Mouse (Mus musculus) cerebellum, adult 18-20 months (tissue): ENCODE data around the gene Zfp296.
"Not testable (repeated sequence)": the region's sequence is repeated elsewhere in the genome, so short reads cannot be mapped to it uniquely, and the experiment has no call there.

Source experiments
- DNase-seq, 2 experiments: peaks; one replicate each; pipeline ENCODE4 v3.0.0; 2021

The Zfp296 gene

GRCm38 (mm10) chr7:19562643-19563410, 14.3 kb upstream of the Zfp296 start, which contains the start of gene Ppp1r37:
TSS of gene Ppp1r37 (minus strand) at chr7:19563076.
- no peak for DNase-seq

- DNase-seq, result no peak
Measured at GRCm38 (mm10) chr7:19563884-19564283, 13.2 kb upstream of the Zfp296 start.

DNA sequence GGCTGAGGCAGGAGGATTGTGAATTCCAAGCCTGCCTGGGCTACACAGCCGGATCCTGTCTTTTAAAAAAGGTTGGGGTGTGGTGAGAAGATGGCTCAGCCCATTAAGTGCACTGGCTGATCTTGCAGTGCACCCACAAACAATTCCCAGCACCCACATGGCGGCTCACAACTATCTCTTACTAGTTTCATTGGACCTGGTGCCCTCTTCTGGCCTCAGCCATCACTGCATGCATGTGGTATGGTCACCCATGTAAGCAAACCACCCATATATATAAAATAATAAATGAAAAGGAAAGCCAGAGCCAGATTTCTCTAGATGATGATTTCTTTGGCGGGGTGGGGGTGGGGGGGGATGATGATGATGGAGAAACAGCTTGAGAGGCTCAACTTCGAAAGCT, 12.6 kb upstream of the Zfp296 start:
- DNase-seq, result no peak

DNA sequence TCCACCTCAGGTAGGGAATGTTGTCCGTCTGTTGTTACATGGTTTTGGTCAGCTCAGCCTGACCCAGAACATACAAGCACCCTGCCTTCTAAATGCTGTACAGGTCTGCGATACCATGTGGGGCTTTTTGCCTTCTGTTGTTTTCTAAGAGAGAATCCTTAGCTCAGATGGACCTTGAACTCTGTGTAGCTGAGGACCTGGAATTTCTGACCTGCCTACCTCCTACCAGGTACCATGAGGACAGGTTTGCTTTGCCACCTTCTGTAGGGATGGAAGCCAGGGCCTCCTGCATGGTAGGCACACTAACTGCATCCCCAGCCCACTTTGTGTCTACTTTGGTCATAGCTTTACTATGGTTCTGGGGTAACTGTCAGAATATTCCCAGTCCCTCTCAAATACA, 11.3 kb upstream of the Zfp296 start:
- no peak for DNase-seq

DNA sequence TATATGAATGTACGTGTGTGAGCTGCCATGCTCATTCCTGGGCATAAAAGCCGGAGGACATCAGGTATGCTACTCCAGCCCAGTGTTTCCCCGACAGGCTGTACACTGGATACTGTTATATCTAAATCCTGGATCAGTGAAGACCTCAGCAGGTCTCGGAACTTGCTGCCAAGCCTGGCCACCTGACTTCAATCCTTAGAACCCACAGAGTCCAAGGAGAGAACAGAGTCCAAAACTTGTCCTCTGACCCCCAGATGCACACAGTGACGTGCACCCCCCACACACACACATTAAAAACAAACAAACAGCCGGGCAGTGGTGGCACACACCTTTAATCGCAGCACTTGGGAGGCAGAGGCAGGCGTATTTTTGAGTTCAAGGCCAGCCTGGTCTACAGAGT, 9.7 kb upstream of the Zfp296 start:
- DNase-seq, result no peak

DNA sequence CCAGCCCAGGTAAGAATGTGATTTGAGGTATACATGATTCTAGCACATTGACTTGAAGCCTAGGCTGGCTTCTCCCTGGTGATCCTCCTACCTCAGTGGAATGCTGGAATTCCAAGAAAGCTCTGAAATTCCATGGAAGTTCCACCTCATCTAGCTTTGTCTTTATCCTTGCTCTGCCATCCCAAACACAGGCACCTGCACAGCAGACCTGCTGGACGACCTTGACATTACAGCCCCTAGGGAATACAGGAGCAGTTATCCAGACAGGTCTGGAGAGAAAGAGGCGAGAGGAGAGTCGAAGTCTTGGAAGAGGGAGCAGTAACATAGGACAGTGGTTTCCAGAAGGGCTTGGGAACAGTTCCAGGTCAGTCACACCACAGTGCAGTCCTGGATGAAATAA, 7.4 kb upstream of the Zfp296 start:
- no peak for DNase-seq

DNA sequence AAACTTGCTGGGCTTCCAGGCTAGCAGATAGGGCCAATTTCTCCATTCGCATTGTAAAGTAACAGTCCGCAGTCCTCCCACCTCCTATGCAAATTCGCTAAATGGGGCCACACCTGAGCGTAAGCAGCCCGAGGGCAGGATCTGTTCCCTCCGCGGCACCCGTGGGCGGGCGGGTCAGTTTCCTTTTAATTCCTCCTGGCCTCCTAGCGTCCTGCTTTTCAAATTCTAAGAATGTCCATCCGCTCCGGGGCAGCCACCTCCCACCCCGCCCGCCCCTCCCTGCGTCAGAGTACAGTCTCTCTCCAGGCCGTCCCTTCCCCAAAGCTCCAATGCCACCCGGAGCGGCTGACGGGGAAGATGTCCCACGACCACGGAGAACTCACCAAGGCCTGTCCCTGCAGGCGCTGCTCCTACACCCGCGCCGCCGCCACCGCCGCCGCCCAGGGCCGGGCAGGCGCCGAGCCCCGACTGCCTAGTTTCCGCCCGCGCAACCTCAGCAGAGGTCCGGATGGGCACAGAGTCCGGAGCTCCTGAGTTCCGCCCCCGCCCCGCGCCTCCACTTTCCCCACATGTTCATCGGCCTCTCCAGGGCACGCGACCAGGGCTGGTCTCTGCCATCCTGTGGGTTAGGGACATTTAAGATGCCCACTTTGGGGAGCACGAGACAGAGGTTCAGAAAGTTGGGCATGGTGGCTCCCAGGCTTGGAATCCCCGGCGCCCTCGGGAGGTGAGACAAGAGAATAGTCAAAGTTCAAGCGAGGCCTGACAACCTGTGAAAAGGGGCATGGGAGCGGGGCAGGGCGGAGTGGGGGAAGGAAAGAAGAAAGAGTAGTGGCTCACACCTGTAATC, 3.9 kb upstream of the Zfp296 start:
- peak; percentile 75 to 84 for DNase-seq

DNA sequence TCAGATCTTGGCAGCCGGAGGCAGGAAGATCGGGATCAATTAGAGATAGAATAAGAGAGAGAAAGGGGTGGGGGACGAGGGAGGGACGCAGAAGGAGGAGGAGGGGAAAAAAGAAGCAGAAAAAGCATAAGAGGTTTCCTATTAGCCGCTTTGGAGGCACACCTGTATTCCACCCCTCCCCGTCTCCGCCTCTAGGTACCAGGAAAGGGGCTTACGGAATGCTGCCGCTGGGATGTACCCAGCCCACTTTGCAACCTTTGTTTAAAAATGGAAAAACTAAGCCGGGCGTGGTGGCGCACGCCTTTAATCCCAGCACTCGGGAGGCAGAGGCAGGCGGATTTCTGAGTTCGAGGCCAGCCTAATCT, 3.3 kb upstream of the Zfp296 start:
- DNase-seq, result no peak

DNA sequence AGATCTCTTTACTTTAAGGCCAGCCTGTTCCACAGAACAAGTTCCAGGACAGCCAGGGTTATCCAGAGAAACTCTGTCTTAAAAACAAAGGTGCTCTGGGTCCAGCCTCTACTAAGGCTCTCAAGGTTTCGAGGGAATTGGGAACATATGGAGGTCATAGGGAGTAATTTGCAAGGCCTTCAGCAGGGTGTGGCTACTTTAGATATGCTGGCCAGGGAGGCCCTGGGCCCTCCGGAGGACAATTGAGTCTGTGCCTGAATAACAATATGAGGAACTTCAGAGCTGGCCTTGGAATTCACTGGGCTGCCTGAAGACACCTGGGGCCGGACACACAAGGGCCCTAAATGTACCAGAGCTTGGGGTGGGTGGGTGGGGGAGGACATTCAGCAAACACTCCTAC, 1.5 kb upstream of the Zfp296 start:
- DNase-seq, result no peak

DNA sequence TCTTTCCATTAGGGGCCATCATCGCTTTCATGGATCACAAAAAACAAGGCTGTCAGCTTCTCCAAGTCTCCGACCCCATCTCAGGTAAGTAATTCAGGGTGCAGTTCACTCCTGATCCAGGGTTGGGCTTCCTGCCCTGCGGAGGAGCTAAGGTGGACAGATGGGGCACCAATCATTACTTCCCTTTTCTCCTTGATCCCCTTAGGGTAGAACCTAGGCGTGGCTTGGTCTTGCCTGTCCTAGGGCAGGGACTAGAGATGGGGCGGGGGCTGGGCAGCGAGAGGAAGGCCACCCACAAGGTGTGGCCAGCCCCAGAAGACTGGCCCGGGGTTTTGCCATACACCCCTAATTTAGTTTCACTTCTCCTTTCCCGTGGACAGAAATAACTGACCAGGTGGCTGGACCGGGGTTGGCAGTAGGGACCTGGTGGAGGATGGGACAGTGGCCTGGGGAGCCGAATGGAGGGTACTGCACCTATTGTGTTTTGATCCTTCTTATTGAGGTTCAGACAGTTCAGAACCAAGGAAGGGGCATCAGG, 859 bp downstream of the Zfp296 start:
- peak in 1 of 2 experiments; percentile 61 for DNase-seq

DNA sequence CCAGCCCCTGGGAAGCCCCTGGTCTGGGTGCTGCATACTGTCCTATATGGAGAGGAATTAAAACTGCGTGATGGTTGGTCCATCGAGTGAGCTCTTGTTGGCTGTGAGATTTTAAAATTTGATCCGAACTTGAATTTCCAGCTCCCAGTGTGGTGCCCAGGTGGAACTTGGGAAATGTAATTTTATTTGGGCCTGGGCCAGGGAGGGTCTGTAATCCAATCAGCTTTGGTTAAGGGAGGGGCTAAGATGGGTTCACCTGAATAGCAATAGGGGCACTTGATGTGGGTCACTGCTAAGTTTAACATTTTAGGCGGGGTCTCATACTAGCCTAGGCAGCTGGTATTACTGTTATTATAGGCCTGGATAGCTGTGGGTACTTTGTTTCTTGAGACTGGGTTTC, 1.3 kb downstream of the Zfp296 start:
- no peak for DNase-seq

- no peak for DNase-seq
Measured at GRCm38 (mm10) chr7:19579751-19580150, 2.7 kb downstream of the Zfp296 start.

GRCm38 (mm10) chr7:19580634-19581033, 3.5 kb downstream of the Zfp296 start:
- DNase-seq, result no peak

DNA sequence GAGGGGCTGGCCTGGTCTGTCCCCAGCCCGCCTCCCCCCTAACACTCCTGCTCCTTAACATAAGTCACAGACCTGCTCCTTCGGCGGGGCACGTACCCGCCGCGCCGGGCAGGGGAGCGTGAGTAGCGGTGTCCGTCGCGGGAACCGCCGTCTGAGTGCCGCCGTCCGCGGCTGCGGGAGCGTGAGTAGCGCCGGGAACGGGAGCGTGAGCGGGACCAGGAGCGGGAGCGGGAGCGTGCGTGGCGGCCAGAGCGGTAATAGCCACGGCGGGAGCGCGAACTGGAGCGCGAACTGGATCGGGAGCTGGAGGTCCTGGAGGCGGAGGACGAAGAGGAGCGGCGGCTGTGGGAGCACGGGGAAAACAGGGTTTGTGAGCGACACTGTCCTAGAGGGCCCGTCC, 9.2 kb downstream of the Zfp296 start:
- no peak for DNase-seq

DNA sequence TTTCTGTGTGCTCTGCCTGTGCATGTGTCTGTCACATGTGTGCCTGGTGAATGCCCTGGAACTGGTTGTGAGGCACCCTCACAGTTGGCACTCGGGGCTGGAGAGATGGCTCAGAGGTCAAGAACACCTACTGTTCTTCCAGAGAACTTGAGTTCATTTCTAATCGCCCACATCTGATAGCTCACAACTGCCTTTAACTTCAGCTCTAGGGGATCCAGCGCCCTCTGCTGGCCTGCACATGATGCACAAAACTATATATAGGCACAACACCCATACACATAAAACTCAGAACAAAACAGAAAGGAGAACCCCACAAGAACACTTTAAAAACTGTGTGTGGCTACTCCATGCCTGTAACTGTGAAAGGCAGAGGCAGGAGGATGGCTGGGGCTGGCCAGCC, 12.1 kb downstream of the Zfp296 start:
- DNase-seq, result peak; percentile 29 to 53

GRCm38 (mm10) chr7:19589917-19590316, 12.8 kb downstream of the Zfp296 start:
- peak; percentile 86 to 88 for DNase-seq

DNA sequence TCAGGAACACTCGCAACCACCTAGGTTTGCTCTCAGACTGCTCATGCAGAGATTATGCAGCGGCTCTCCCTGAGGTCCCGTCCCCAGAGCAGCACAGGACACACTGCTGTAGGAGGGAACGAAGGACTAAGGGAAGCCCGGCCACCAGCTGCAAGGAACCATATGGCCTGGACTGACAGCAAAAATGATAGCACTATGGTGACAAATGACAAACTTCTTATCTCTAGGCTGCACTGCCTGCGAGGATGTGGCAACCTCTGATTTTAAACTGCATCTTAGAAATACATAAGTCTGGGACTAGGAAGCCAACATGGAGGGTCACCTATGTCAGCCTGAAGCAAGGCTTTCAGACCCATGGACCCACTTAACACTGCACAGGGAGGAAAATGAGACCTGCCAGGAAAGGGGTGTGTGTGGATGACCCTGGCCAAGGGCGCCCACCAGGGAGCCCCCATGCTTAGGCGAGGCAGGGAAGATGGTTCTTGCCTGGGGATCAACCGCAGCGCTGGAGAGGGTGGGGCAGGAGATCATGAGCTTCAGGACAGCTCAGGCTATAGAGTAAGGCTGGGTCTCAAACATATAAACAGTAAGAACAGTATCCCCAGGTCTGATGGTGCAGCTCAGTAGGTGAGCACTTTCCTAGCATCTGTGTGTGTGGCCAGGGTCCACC, 16.1 kb downstream of the Zfp296 start:
- no peak for DNase-seq

GRCm38 (mm10) chr7:19600562-19600961, 23.5 kb downstream of the Zfp296 start:
- DNase-seq, result peak in 1 of 2 experiments; percentile 45

DNA sequence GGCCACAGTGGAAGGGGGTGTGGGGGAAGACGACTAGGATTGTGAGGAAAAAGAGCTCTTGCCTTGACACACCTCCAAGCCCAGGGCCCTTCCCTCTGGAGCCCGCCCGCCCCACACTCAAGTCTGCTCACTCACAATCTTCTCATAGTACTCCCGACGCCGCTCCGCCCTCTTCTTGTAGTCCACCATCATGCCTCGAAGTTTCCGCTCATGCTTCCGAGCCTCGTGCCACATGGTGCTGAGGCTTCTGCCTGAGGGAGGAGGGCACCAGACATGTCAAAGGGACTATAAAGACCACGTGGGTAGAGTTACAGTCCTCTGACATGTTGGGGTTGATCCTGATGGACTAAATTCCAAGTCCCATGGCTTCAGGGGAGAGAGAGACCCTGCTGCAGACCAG, 26.0 kb downstream of the Zfp296 start:
- DNase-seq, result no peak

DNA sequence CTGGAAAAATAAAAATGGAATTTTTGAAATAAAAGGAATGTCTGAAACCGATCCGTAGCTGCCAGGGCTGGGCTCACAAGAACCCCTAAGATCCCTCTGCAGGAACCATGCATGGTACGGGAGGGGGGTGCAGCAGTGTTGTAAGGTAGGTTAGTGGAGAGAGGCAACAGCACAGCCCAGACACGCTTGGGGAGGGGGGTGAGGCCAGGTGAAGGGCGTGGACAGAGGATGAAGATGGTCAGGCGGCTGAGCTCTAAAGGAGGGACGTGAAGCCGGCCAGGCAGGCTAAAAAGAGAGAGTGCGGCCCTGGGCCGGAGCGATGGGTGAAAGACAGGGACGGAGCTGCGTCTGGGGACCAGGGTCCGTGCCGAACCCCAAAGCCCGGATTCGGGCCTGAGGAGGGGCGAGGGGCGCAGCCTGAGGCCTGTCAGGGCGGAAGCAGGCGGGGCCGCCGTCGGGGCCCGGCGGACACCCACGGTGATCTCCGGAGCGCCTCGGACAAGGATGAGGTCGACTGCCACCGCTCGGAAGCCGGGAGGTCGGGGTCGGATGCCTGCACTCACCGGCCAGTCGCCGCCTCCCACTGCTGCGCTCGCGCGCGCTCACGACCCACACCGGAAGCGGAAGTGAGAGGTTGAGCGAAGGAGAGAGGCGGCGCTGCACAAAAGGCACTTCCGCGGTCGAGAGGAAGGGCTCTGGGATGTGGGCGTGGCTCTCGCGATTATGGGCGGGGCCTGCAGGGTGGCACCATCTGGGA, 26.9 kb downstream of the Zfp296 start, which contains the start of gene Clasrp:
TSS of gene Clasrp (minus strand) at position 638 of the 757 bp plus-strand sequence.
- peak; percentile 96 to 97 for DNase-seq

DNA sequence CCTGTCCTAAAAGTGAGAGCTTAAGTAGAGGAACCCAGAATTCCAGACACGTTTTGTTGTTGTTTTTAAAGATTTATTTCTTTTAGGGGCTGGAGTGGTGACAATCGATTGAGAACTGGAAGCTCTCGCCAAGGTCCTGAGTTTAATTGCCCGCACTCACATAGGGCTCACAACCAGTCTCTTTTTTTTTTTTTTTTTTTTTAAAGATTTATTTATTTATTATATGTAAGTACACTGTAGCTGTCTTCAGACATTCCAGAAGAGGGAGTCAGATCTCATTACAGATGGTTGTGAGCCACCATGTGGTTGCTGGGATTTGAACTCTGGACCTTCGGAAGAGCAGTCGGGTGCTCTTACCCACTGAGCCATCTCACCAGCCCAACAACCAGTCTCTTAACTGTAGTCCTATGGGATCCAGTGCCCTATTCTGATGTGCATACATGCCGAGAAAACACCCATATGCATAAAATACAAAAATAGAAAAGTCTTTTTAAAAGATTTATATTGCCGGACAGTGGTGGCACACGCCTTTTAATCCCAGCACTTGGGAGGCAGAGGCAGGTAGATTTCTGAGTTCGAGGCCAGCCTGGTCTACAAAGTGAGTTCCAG, 27.6 kb downstream of the Zfp296 start:
- DNase-seq, result not testable (repeated sequence)

DNA sequence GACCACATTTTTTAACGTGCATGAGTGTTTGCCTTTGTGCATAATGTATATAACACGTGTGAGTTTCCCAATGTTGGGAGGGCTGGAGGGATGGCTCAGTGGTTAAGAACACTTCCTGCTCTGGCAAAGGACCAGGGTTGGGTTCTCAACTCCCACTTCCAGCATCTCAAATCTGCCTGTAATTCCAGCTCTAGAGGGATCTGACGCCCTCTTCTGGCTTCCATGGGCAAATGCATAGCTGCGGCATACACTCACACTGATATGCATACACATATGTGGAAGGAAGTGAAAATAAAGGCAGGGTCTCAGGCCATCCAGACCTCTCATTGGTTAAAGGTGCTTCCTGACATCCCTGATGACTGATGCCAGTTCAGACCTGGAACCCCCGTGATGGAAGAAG, 30.2 kb downstream of the Zfp296 start:
- no peak for DNase-seq
